Mouse (Mus musculus): ENCODE results near the gene Reln.

Gene Reln

DNA sequence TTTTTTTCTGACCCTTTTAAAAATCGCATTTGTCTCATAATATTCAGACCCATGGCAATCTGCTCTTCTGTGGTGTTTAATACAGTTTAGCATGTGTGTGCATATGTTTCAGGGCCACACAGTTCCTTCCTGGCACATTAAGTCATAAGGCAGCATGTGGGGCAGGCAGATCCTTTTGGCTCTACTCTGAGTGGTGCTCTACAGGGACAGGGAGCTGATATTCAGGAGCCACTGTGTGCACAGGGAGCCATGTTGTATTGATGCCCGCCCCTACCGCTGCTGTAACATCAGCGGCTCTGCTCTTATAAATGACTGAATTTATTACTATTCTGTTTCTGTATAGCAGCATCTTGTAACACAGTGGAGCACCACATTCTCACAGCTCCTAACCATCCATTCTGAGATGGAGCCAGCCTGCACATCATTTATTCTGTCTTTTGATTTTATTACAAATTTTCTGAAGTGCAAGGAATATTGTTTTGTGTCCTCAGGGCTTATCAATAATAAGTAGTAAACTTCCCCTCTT, 410.3 kb downstream of the Reln start:
- DNase-seq (ENCODE audit: low spot score in 2 of 2) = no peak

GRCm38 (mm10) chr5:21933340-21934075, 411.0 kb downstream of the Reln start:
- DNase-seq (ENCODE audit: low spot score in 2 of 2) = no peak

DNA sequence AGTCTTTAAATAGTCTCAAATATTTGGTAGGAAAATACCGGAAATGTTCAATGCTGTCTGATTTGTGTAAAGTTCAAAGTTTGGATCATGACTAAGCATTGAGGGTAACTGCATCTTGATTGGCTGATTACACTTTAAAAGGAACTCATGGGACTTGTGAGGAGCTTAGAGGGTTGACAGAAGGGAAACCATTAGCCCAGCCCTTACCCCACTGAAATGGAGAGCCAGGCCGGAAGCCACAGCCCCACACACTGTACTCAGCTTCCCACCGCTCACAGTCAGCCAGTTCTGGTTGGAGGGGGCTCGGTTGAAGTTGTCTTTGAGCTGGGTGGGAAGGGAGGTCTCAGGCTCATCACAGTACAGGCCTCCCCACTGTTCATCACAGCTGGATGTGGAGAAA, 413.4 kb downstream of the Reln start:
- no peak for DNase-seq (ENCODE audit: low spot score in 2 of 2)

DNA sequence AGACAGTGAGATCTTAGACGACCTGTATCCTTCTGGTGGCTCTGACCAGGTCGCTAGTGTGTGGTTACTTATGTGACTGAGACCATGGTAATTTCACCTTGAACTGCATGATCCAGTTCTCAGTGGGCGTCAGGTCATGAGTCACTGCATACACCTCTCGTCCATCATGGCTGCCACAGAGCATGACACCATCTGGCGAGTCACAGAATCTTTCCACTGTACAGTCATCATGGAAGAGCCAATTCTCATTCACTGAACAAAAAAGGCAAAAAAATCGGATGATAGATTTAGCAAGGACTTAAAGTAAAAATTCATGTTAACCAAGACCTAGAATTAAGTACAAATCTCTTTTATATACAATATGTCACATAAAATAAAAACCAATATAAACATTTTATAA, 424.2 kb downstream of the Reln start:
- DNase-seq (ENCODE audit: low spot score in 2 of 2) = no peak

DNA sequence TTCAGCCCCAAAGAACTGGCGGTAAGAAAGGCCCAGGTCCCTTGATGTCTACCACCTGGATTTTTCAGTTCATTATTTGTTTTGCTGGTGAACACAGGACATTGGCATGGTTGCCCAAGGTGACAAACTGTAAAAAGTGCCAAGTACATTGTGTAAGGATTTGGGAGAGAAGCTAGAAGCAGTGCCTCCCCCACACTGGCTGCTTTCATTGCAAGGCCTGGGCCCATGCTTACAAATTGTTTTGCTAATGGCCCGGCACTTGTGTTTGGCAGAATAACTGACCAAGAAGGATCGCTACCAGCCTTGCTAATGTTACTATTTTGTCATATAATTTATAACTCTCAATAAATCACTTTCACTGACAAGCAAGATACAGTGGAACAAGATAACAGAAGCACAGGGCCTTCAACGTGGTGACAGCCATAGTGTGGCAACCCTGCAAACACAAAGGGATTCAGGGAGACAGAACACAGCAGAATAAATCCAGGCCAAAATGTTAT, 425.2 kb downstream of the Reln start:
- DNase-seq (ENCODE audit: low spot score in 2 of 2) = no peak

DNA sequence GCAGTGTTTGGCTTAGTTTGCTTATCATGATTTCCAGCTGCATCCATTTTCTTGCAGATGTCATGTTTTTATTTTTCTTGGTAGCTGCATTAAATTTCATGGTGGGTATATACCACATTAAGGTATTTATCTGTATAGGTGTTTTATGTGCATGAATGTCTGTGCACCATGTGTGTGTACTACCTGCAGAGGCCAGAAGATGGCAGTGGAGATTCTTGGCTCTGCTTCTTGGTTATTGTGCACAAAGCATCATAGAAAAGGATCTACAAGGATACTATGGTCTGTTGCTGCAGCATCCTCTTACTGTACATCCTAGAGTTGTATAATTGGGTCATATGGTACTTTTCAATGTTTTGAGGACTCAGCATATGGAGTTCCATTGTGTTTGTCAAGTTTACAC, 428.5 kb downstream of the Reln start:
- DNase-seq (ENCODE audit: low spot score in 2 of 2) = no peak

GRCm38 (mm10) chr5:21914776-21915175, 429.7 kb downstream of the Reln start:
- DNase-seq (ENCODE audit: low spot score in 2 of 2) = no peak

DNA sequence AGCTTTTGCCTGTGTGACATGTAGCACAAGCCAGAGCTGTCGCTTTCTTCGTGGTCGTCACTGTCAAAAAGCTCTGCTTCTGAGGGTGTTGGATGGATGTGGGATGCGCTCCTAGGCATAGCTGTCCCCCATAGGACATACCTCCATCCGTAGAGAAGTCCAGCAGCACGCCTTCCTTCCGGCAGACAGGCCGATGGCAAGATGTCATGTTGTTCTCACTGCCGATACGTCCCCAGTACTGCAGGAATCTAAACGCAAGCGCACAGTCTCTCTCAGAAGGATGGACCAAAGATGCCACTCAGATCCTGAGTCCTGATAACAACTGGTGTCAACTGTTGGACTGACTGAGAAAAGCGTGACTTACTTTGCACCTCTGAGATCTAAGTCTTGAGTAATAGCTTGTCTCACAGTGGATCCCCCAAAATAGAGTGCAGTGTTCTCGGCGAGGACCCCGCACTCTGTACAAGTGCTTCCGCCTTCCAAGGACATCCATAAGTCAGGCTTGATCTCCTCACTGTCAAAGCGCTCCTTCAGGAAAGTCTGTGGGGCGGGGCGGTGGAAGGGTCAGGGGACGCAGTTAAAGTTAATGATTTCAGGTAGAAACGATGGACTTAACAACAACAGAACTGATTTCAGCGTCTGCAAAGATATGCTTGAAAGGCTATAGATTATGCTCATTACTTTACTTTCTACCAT, 431.5 kb downstream of the Reln start:
- DNase-seq (ENCODE audit: low spot score in 2 of 2) = no peak

- DNase-seq (ENCODE audit: low spot score in 2 of 2) = no peak
Observed at GRCm38 (mm10) chr5:21910726-21911125, 433.8 kb downstream of the Reln start.

DNA sequence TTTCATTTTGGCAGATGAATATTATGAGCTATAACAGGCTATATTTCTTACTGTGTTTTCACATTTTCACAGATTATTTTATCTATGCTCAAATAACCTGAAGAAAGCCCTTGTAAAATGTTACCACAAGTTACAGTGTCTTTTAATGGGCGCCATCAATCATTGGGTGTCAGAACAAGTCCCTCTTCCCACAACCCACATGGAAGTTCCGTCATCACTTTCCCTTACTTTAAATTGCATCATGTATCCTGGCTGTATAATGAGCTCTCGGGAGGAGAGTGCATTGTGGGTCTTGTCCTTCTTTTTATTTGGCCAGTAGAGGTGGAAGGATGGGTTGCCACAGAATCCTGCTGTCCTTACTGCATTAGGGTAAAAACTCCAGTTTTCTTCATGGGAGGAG, 434.8 kb downstream of the Reln start:
- DNase-seq (ENCODE audit: low spot score in 2 of 2) = no peak

DNA sequence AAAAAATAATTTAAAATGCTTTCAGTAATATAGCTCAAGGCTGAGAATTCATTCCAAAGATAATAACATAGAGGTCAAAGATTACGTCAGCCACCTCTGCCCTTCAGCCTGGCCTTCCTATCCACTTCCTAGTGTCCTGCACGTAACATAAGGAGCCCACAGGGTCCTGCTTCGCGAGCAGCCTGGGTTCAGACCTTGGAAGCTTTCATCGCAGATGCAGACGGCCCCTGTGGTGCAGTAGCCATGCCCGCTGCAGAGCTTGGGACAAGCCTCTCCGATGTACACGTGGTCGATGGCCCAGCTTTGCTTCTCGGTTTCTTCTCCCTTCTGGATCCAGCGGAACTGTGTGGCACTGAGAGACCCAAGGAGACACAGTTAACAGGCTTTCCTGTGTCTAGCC, 443.1 kb downstream of the Reln start:
- DNase-seq (ENCODE audit: low spot score in 2 of 2) = no peak

- no peak for DNase-seq (ENCODE audit: low spot score in 2 of 2)
Observed at GRCm38 (mm10) chr5:21900891-21901290, 443.6 kb downstream of the Reln start.

DNA sequence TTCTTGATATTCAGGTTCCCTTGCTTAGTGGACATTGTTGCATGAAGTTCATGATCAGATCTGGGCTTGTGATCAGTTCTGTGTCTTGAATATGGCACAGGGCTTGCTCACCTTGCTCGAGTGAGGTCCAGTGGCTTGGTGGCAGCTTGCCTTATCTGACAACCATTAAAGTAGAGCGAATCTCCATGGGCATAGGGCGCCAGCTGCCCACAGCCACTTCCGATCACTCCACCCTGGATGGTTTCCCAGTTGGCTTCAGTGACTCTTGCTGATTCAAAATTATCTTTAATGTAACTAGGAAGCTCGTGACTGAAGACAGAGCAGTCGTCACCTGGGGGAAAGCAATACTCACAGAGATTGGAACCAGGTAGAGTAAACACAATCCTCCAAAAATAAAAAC, 445.6 kb downstream of the Reln start:
- DNase-seq (ENCODE audit: low spot score in 2 of 2) = no peak

DNA sequence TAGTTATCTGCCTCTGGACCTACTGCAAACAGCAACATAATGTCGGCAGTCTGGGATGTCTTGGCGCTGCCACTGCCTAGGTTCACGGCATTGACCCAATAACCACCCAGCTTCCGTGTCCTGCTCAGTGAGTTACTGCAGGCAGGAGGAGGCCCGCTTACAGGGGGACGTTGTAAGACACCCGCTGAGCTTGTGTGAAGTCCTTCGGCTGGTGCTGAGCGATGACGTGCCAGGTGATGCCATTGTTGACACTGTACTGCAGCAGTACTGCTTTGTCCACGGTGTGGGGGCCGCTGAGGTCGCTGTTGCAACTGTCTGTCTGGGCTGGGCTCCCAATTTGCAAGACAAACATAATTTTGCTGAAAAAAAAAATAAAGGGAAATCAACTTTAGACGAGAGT, 447.9 kb downstream of the Reln start:
- no peak for DNase-seq (ENCODE audit: low spot score in 2 of 2)

- DNase-seq (ENCODE audit: low spot score in 2 of 2) = peak in 1 of 2 experiments; percentile 50
Observed at GRCm38 (mm10) chr5:21894168-21894567, 450.3 kb downstream of the Reln start.

- DNase-seq (ENCODE audit: low spot score in 2 of 2) = no peak
Observed at GRCm38 (mm10) chr5:21866750-21867149, 477.8 kb downstream of the Reln start.

GRCm38 (mm10) chr5:21866311-21866712, 478.2 kb downstream of the Reln start:
- peak in 1 of 2 experiments; percentile 20 for DNase-seq (ENCODE audit: low spot score in 2 of 2)

- DNase-seq (ENCODE audit: low spot score in 2 of 2) = no peak
Observed at GRCm38 (mm10) chr5:21865346-21866107, 479.0 kb downstream of the Reln start, which contains the start of gene Slc26a5. Gene Slc26a5, minus strand, starts transcription at chr5:21865604.

- DNase-seq (ENCODE audit: low spot score in 2 of 2) = no peak
Observed at GRCm38 (mm10) chr5:21858653-21859052, 485.8 kb downstream of the Reln start.

DNA sequence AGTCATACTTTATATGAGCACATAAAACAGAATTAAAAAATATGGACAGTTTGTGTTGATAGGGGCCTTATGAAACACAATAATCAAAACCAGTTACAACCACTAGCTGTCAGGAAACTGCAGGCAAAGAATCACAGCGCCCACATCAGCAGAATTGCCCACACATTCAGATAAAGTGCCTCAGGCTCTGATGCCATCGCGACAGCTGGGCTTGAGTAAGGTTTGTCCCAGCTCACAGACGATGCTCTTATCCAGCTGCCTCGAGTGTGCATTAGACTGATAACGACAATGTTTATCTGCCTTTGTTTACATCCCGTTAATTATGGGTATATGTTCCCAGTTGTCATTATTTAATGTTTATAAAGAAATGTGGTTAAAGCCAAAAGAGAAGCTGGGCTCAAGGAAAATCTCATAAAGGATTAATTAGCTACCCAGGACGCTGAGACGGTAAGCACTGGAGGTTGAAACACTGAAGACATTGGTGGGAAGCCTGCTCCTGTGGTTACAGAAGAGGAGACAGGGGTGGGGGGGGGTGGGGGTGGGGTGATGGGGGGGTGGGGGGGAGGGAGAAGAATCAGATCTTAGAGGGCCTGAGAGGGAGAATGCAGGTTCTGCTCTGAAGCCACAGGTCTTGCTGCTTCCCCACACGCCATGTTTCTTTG, 492.7 kb downstream of the Reln start:
- DNase-seq (ENCODE audit: low spot score in 2 of 2) = no peak

DNA sequence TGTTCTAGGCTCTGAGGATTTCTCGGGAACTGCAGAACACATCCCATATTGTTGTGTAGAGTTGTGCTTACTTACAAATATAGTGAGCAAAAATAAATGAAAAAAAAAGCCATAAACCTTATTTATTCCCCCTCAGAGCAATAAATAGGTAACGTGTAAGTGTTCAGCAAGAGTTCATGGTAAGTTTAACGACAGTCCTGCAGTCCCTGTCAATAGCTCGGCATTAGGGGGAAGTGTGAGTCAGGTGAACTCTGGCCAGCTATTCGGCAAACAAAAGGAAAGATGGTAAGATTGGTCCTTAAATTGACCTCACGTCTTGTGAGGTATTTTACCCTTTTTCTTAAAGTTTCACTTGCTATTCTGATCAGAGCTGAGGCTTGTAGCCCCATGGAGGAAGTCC, 497.1 kb downstream of the Reln start:
- DNase-seq (ENCODE audit: low spot score in 2 of 2) = no peak

Measured in right cerebral cortex, postnatal 36 days (tissue).